Mouse (Mus musculus): ENCODE data around the gene Gipc2. TPM values are rescaled to one million over a fixed set of nuclear protein-coding genes. Genes with fewer than 3 reads are reported as not detected.

Gipc2 gene
- polyA plus RNA-seq, 1 experiment from 2014 or later, result 1.9 TPM

- no peak for ATAC-seq (replicated peaks)
- peaks cover 2% of the 10 kb centered on the region; the same call in 1 of the 2 replicates for H3K36me3 ChIP-seq
- H3K27me3 ChIP-seq, result no peaks in the 10 kb centered on the region
- H3K4me1 ChIP-seq, result no peaks in the 10 kb centered on the region
- H3K4me2 ChIP-seq (replicated peaks), result no peak overlapping the region
- no peak overlapping the region for H3K9ac ChIP-seq (replicated peaks)
- no peak overlapping the region for H3K4me3 ChIP-seq
- no peak overlapping the region for H3K27ac ChIP-seq (replicated peaks)
- no peaks in the 10 kb centered on the region for H3K9me3 ChIP-seq
- 41% methylated on average over 9 of the region's 9 CpGs for WGBS
These were observed 17.5 kb upstream of the Gipc2 start for GRCm38 (mm10) chr3:152183522-152183921.

DNA sequence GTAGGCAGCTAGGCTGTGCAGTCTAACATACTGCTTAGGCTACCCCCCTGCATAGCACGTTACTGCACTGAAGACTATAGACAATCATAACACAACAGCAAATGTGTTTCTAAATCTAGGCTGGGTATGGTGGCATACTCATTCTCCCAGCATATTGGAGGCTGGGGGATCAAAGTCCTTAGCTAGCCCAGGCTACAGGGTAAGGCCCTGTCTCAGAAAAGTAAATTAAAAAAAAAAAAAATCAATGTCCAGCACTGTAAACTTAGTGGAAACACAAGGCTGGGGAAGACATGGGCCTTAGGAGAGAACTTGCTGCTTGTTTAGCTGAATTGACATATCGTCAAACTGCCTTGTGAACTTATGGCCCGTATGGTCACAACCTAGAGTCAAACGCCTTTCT is 14.6 kb upstream of the Gipc2 start:
- Histone ChIP-seq H3K27ac (replicated peaks) (no peak overlapping the region), H3K27me3 (no peaks in the 10 kb centered on the region), H3K4me1 (no peaks in the 10 kb centered on the region), H3K36me3 (peaks cover 2% of the 10 kb centered on the region; the same call in 1 of the 2 replicates), H3K9ac (replicated peaks) (no peak overlapping the region), H3K4me3 (no peak overlapping the region), H3K4me2 (replicated peaks) (no peak overlapping the region), H3K9me3 (no peaks in the 10 kb centered on the region)
- WGBS, result 94% methylated on average over 4 of the region's 4 CpGs
- ATAC-seq (replicated peaks), result no peak

GRCm38 (mm10) chr3:152179285-152179684 is 13.3 kb upstream of the Gipc2 start:
- Histone ChIP-seq H3K4me3 (no peak overlapping the region), H3K27me3 (no peaks in the 10 kb centered on the region), H3K4me2 (replicated peaks) (no peak overlapping the region), H3K27ac (replicated peaks) (no peak overlapping the region), H3K36me3 (no peaks in the 10 kb centered on the region), H3K9ac (replicated peaks) (no peak overlapping the region), H3K4me1 (no peaks in the 10 kb centered on the region), H3K9me3 (no peaks in the 10 kb centered on the region)
- WGBS, result 63% methylated on average over 1 of the region's 1 CpGs
- no peak for ATAC-seq (replicated peaks)

GRCm38 (mm10) chr3:152178816-152179215 is 12.8 kb upstream of the Gipc2 start:
- Histone ChIP-seq H3K4me2 (replicated peaks) (no peak overlapping the region), H3K27me3 (no peaks in the 10 kb centered on the region), H3K36me3 (no peaks in the 10 kb centered on the region), H3K4me1 (no peaks in the 10 kb centered on the region), H3K9me3 (no peaks in the 10 kb centered on the region), H3K9ac (replicated peaks) (no peak overlapping the region), H3K4me3 (no peak overlapping the region), H3K27ac (replicated peaks) (no peak overlapping the region)
- WGBS, result 91% methylated on average over 4 of the region's 4 CpGs
- no peak for ATAC-seq (replicated peaks)

- Histone ChIP-seq H3K36me3 (no peaks in the 10 kb centered on the region), H3K9ac (replicated peaks) (no peak overlapping the region), H3K9me3 (no peaks in the 10 kb centered on the region), H3K4me2 (replicated peaks) (no peak overlapping the region), H3K27me3 (no peaks in the 10 kb centered on the region), H3K4me1 (no peaks in the 10 kb centered on the region), H3K4me3 (no peak overlapping the region), H3K27ac (replicated peaks) (no peak overlapping the region)
- ATAC-seq (replicated peaks), result no peak
- WGBS, result 84% methylated on average over 7 of the region's 7 CpGs
These were observed 6.4 kb upstream of the Gipc2 start for GRCm38 (mm10) chr3:152172322-152172935.

GRCm38 (mm10) chr3:152171862-152172261 is 5.8 kb upstream of the Gipc2 start:
- no peaks in the 10 kb centered on the region for H3K36me3 ChIP-seq
- peaks cover 5% of the 10 kb centered on the region for H3K4me1 ChIP-seq
- no peak overlapping the region for H3K4me2 ChIP-seq (replicated peaks)
- H3K9ac ChIP-seq (replicated peaks), result no peak overlapping the region
- no peak overlapping the region for H3K27ac ChIP-seq (replicated peaks)
- no peak for ATAC-seq (replicated peaks)
- 81% methylated on average over 7 of the region's 7 CpGs for WGBS
- no peak overlapping the region for H3K4me3 ChIP-seq
- H3K27me3 ChIP-seq, result no peaks in the 10 kb centered on the region
- H3K9me3 ChIP-seq, result no peaks in the 10 kb centered on the region

- ATAC-seq (replicated peaks), result no peak
These were observed 5.2 kb upstream of the Gipc2 start for GRCm38 (mm10) chr3:152171236-152171635.

DNA sequence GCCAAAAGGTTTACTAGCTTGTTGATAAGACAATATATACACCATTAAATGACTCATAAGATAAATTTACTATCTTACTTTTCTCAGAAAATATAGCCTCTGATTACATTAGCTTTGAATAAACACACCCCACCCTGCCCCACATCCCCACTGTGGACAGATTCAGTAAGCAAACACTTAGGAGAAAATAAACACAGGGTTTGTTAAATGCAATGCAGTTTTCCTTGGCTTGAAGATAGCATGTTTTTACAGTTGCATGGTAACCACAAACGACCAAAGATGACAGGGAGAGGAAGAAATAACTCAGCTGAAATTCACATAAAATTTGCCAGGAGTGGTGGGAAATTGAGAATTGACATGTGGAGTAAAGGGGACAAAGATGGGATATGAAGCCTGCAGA is 4.4 kb upstream of the Gipc2 start:
- Histone ChIP-seq H3K4me2 (replicated peaks) (no peak overlapping the region), H3K9ac (replicated peaks) (no peak overlapping the region), H3K36me3 (no peaks in the 10 kb centered on the region), H3K27ac (replicated peaks) (no peak overlapping the region), H3K27me3 (peaks cover 5% of the 10 kb centered on the region; the same call in 1 of the 2 replicates), H3K9me3 (no peaks in the 10 kb centered on the region), H3K4me1 (peaks cover 19% of the 10 kb centered on the region), H3K4me3 (no peak overlapping the region)
- ATAC-seq (replicated peaks), result no peak
- 46% methylated on average over 1 of the region's 1 CpGs for WGBS

More at GRCm38 (mm10) chr3:152171236-152171635, 5.2 kb upstream of the Gipc2 start:
- Histone ChIP-seq H3K27ac (replicated peaks) (no peak overlapping the region), H3K4me2 (replicated peaks) (no peak overlapping the region), H3K9me3 (no peaks in the 10 kb centered on the region), H3K36me3 (no peaks in the 10 kb centered on the region), H3K4me1 (peaks cover 11% of the 10 kb centered on the region), H3K27me3 (no peaks in the 10 kb centered on the region), H3K9ac (replicated peaks) (no peak overlapping the region), H3K4me3 (no peak overlapping the region)
- WGBS, result 87% methylated on average over 2 of the region's 2 CpGs

GRCm38 (mm10) chr3:152168007-152168406 is 2.0 kb upstream of the Gipc2 start:
- no peaks in the 10 kb centered on the region for H3K9me3 ChIP-seq
- peaks cover 21% of the 10 kb centered on the region for H3K4me1 ChIP-seq
- H3K36me3 ChIP-seq, result no peaks in the 10 kb centered on the region
- H3K4me2 ChIP-seq (replicated peaks), result no peak overlapping the region
- H3K27me3 ChIP-seq, result peaks cover 13% of the 10 kb centered on the region; the same call in 1 of the 2 replicates
- no peak overlapping the region for H3K9ac ChIP-seq (replicated peaks)
- 93% methylated on average over 10 of the region's 10 CpGs for WGBS
- no peak overlapping the region for H3K27ac ChIP-seq (replicated peaks)
- no peak overlapping the region for H3K4me3 ChIP-seq
- no peak for ATAC-seq (replicated peaks)

DNA sequence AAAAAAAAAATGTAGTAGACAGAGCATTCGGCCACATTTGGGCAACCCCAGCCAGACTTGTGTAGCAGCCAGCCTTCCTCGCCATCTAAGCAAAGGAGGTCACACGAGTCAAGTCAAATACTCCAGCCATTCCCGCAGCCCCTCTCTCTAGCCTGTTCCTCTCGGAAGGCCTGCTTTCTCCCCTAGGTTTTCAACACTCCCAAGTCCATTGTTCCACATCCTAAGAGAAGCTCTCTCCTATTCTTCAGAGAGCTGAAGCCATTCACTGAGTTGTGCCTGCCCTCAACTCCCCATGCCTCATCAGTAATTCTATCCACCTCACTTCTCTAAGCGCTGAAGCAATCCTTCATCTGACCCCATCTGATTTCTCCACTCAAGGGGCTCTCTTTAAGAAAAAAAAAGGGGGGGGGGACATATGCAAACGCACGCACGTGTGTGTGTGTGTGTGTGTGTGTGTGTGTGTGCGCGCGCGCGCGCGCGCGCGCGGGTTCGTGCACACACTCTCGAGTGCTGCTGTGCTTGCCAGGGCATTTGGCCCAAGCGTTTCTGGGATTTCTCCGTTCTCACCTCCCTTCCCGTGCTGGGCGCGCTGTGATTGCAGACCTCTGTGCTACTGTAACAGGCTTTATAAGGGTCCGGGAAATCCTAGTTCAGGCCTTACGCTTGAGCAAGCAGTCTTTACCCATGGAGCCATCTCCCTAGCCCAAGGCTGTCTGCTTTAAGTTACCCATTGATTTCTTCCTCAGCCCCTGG is 845 bp upstream of the Gipc2 start:
- peak overlapping the region; percentile 81 for H3K4me2 ChIP-seq (replicated peaks)
- 5% methylated on average over 29 of the region's 29 CpGs for WGBS
- peaks cover 21% of the 10 kb centered on the region for H3K4me1 ChIP-seq
- no peaks in the 10 kb centered on the region for H3K9me3 ChIP-seq
- H3K27me3 ChIP-seq, result peaks cover 13% of the 10 kb centered on the region; the same call in 1 of the 2 replicates
- H3K36me3 ChIP-seq, result no peaks in the 10 kb centered on the region
- peak overlapping the region; percentile 46 for H3K4me3 ChIP-seq
- H3K27ac ChIP-seq (replicated peaks), result no peak overlapping the region; the same call in 1 of the 2 replicates
- peak; percentile 56 for ATAC-seq (replicated peaks)
- H3K9ac ChIP-seq (replicated peaks), result peak overlapping the region; percentile 32

GRCm38 (mm10) chr3:152165351-152166098 is 505 bp downstream of the Gipc2 start:
- H3K4me1 ChIP-seq, result peaks cover 21% of the 10 kb centered on the region
- H3K9me3 ChIP-seq, result no peaks in the 10 kb centered on the region
- H3K27me3 ChIP-seq, result peaks cover 13% of the 10 kb centered on the region; the same call in 1 of the 2 replicates
- H3K4me2 ChIP-seq (replicated peaks), result peak overlapping the region; percentile 81
- 1% methylated on average over 53 of the region's 53 CpGs for WGBS
- H3K27ac ChIP-seq (replicated peaks), result 0 out of 2 replicates have a peak overlapping the region, but pooled peaks have one; percentile 1
- H3K4me3 ChIP-seq, result peak overlapping the region; percentile 46
- no peaks in the 10 kb centered on the region for H3K36me3 ChIP-seq
- ATAC-seq (replicated peaks), result peak; percentile 72
- peak overlapping the region; percentile 52 for H3K9ac ChIP-seq (replicated peaks)

DNA sequence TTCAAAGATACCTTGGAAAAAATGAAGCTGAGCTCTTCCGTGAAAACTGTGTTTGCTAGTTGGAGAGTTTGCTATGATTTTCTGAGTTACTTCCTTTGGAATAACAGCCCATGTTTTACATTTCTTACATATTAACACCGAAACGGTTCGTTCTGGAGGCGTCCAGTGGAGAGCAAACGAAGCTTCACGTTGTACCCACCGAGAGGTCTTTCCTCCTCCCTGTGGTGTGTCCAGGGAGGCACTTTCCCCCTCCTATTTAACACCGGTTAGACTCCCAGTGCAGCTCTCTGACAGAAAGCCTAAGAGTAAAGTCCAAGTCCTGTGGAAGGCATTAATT is 1.0 kb downstream of the Gipc2 start:
- ATAC-seq (replicated peaks), result no peak
- no peak overlapping the region; the same call in 1 of the 2 replicates for H3K9ac ChIP-seq (replicated peaks)
- no peaks in the 10 kb centered on the region for H3K9me3 ChIP-seq
- H3K4me2 ChIP-seq (replicated peaks), result peak overlapping the region; percentile 81
- H3K27me3 ChIP-seq, result peaks cover 13% of the 10 kb centered on the region; the same call in 1 of the 2 replicates
- H3K27ac ChIP-seq (replicated peaks), result no peak overlapping the region
- H3K4me1 ChIP-seq, result peaks cover 21% of the 10 kb centered on the region
- 37% methylated on average over 9 of the region's 9 CpGs for WGBS
- peak overlapping the region; percentile 46 for H3K4me3 ChIP-seq
- H3K36me3 ChIP-seq, result no peaks in the 10 kb centered on the region

Data from forebrain, embryonic 15.5 days (tissue).